Mouse (Mus musculus): ENCODE results near the gene Pa2g4. TPM values are rescaled to one million over a fixed set of nuclear protein-coding genes. Genes with fewer than 3 reads are reported as not detected.
"Not testable (repeated sequence)": the region's sequence is repeated elsewhere in the genome, so short reads cannot be mapped to it uniquely, and the experiment has no call there.

The Pa2g4 gene
- polyA plus RNA-seq, 1 experiment from 2014 or later = 187 TPM

- 89% methylated on average over 6 of the region's 6 CpGs for WGBS
- no peaks in the 10 kb centered on the region for H3K27me3 ChIP-seq (replicated peaks; ENCODE audit: control insufficient read depth, insufficient read depth, low read length)
- no peak overlapping the region for H3K27ac ChIP-seq (ENCODE audit: low read depth, low read length)
- no peak overlapping the region for H3K4me3 ChIP-seq (ENCODE audit: low read depth, low read length)
- peak overlapping the region; percentile 96; the same call in 1 of the 2 replicates for H3K4me2 ChIP-seq (ENCODE audit: low read length)
- peaks cover 11% of the 10 kb centered on the region; the same call in 1 of the 2 replicates for H3K4me1 ChIP-seq (ENCODE audit: control insufficient read depth, insufficient read depth, low read length)
- H3K9ac ChIP-seq (ENCODE audit: low read length) = 0 out of 2 replicates have a peak overlapping the region, but pooled peaks have one; percentile 17
- ATAC-seq = no peak
- no peak for DNase-seq (ENCODE audit: low spot score)
- H3K9me3 ChIP-seq (replicated peaks; ENCODE audit: control insufficient read depth, low read length) = no peaks in the 10 kb centered on the region
- peaks cover 51% of the 10 kb centered on the region for H3K36me3 ChIP-seq (ENCODE audit: control insufficient read depth, insufficient read depth, low read length)
Observed at GRCm38 (mm10) chr10:128563544-128563943, 2.2 kb downstream of the Pa2g4 start.

GRCm38 (mm10) chr10:128556963-128557362 is 8.8 kb downstream of the Pa2g4 start:
- Histone ChIP-seq H3K4me2 (ENCODE audit: low read length) (no peak overlapping the region), H3K4me1 (ENCODE audit: control insufficient read depth, insufficient read depth, low read length) (no peaks in the 10 kb centered on the region), H3K36me3 (ENCODE audit: control insufficient read depth, insufficient read depth, low read length) (peaks cover 52% of the 10 kb centered on the region), H3K27ac (ENCODE audit: low read depth, low read length) (no peak overlapping the region), H3K9ac (ENCODE audit: low read length) (no peak overlapping the region), H3K27me3 (replicated peaks; ENCODE audit: control insufficient read depth, insufficient read depth, low read length) (no peaks in the 10 kb centered on the region), H3K4me3 (ENCODE audit: low read depth, low read length) (no peak overlapping the region), H3K9me3 (replicated peaks; ENCODE audit: control insufficient read depth, low read length) (no peaks in the 10 kb centered on the region)
- ATAC-seq = no peak
- 84% methylated on average over 6 of the region's 6 CpGs for WGBS
- no peak for DNase-seq (ENCODE audit: low spot score)

- H3K27me3 ChIP-seq (replicated peaks; ENCODE audit: control insufficient read depth, insufficient read depth, low read length) = no peaks in the 10 kb centered on the region
- H3K36me3 ChIP-seq (ENCODE audit: control insufficient read depth, insufficient read depth, low read length) = peaks cover 45% of the 10 kb centered on the region
- DNase-seq (ENCODE audit: low spot score) (no peak), ATAC-seq (no peak)
- no peak overlapping the region for H3K4me3 ChIP-seq (ENCODE audit: low read depth, low read length)
- H3K9ac ChIP-seq (ENCODE audit: low read length) = no peak overlapping the region
- H3K27ac ChIP-seq (ENCODE audit: low read depth, low read length) = no peak overlapping the region
- H3K4me1 ChIP-seq (ENCODE audit: control insufficient read depth, insufficient read depth, low read length) = no peaks in the 10 kb centered on the region
- no peaks in the 10 kb centered on the region for H3K9me3 ChIP-seq (replicated peaks; ENCODE audit: control insufficient read depth, low read length)
- H3K4me2 ChIP-seq (ENCODE audit: low read length) = no peak overlapping the region
Observed at GRCm38 (mm10) chr10:128556286-128556685, 9.5 kb downstream of the Pa2g4 start.

GRCm38 (mm10) chr10:128555567-128555966 is 10.2 kb downstream of the Pa2g4 start:
- not testable (repeated sequence) for DNase-seq (ENCODE audit: low spot score); H3K4me1 ChIP-seq (ENCODE audit: control insufficient read depth, insufficient read depth, low read length); H3K4me2 ChIP-seq (ENCODE audit: low read length); H3K27ac ChIP-seq (ENCODE audit: low read depth, low read length); ATAC-seq; H3K9me3 ChIP-seq (replicated peaks; ENCODE audit: control insufficient read depth, low read length); H3K4me3 ChIP-seq (ENCODE audit: low read depth, low read length); H3K9ac ChIP-seq (ENCODE audit: low read length); H3K27me3 ChIP-seq (replicated peaks; ENCODE audit: control insufficient read depth, insufficient read depth, low read length)
- WGBS = 85% methylated on average over 1 of the region's 1 CpGs
- H3K36me3 ChIP-seq (ENCODE audit: control insufficient read depth, insufficient read depth, low read length) = peaks cover 38% of the 10 kb centered on the region

GRCm38 (mm10) chr10:128550144-128550823 is 15.5 kb downstream of the Pa2g4 start:
- H3K36me3 ChIP-seq (ENCODE audit: control insufficient read depth, insufficient read depth, low read length); ATAC-seq; DNase-seq (ENCODE audit: low spot score); H3K4me2 ChIP-seq (ENCODE audit: low read length); H3K4me3 ChIP-seq (ENCODE audit: low read depth, low read length); H3K27me3 ChIP-seq (replicated peaks; ENCODE audit: control insufficient read depth, insufficient read depth, low read length); H3K4me1 ChIP-seq (ENCODE audit: control insufficient read depth, insufficient read depth, low read length); H3K27ac ChIP-seq (ENCODE audit: low read depth, low read length); H3K9me3 ChIP-seq (replicated peaks; ENCODE audit: control insufficient read depth, low read length); H3K9ac ChIP-seq (ENCODE audit: low read length): not testable (repeated sequence)
- WGBS = 93% methylated on average over 11 of the region's 11 CpGs

GRCm38 (mm10) chr10:128549682-128550057 is 16.1 kb downstream of the Pa2g4 start:
- not testable (repeated sequence) for ATAC-seq; H3K9me3 ChIP-seq (replicated peaks; ENCODE audit: control insufficient read depth, low read length); H3K27me3 ChIP-seq (replicated peaks; ENCODE audit: control insufficient read depth, insufficient read depth, low read length); DNase-seq (ENCODE audit: low spot score); H3K4me1 ChIP-seq (ENCODE audit: control insufficient read depth, insufficient read depth, low read length); H3K9ac ChIP-seq (ENCODE audit: low read length)
- H3K4me2 ChIP-seq (ENCODE audit: low read length) = peak overlapping the region; percentile 87; the same call in 1 of the 2 replicates
- H3K36me3 ChIP-seq (ENCODE audit: control insufficient read depth, insufficient read depth, low read length) = peaks cover 13% of the 10 kb centered on the region
- peak overlapping the region; percentile 63; the same call in 1 of the 2 replicates for H3K4me3 ChIP-seq (ENCODE audit: low read depth, low read length)
- WGBS = 68% methylated on average over 6 of the region's 6 CpGs
- H3K27ac ChIP-seq (ENCODE audit: low read depth, low read length) = peak overlapping the region; percentile 29; the same call in 1 of the 2 replicates

GRCm38 (mm10) chr10:128548947-128549681 is 16.7 kb downstream of the Pa2g4 start, which contains the start of gene Rpl41:
TSS of gene Rpl41 (minus strand) at chr10:128549305.
- H3K27ac ChIP-seq (ENCODE audit: low read depth, low read length) = peak within 1 kb of the TSS; percentile 97
- H3K36me3 ChIP-seq (ENCODE audit: control insufficient read depth, insufficient read depth, low read length) = peaks cover 18% of the 10 kb centered on the region
- ATAC-seq (peak; percentile 89), DNase-seq (ENCODE audit: low spot score) (peak; percentile 99)
- H3K9ac ChIP-seq (ENCODE audit: low read length) = peak within 1 kb of the TSS; percentile 92
- peak within 1 kb of the TSS; percentile 63 for H3K4me3 ChIP-seq (ENCODE audit: low read depth, low read length)
- H3K4me1 ChIP-seq (ENCODE audit: control insufficient read depth, insufficient read depth, low read length) = peaks cover 7% of the 10 kb centered on the region; the same call in 1 of the 2 replicates
- H3K4me2 ChIP-seq (ENCODE audit: low read length) = peak within 1 kb of the TSS; percentile 87
- H3K27me3 ChIP-seq (replicated peaks; ENCODE audit: control insufficient read depth, insufficient read depth, low read length) = no peaks in the 10 kb centered on the region
- WGBS = 0% methylated on average over 31 of the region's 31 CpGs
- no peaks in the 10 kb centered on the region for H3K9me3 ChIP-seq (replicated peaks; ENCODE audit: control insufficient read depth, low read length)

GRCm38 (mm10) chr10:128548051-128548791 is 17.6 kb downstream of the Pa2g4 start:
- WGBS = under 1% methylated on average over 20 of the region's 30 CpGs
- peak overlapping the region; percentile 92 for H3K9ac ChIP-seq (ENCODE audit: low read length)
- not testable (repeated sequence) for ATAC-seq; H3K4me1 ChIP-seq (ENCODE audit: control insufficient read depth, insufficient read depth, low read length); H3K9me3 ChIP-seq (replicated peaks; ENCODE audit: control insufficient read depth, low read length); H3K27me3 ChIP-seq (replicated peaks; ENCODE audit: control insufficient read depth, insufficient read depth, low read length); DNase-seq (ENCODE audit: low spot score)
- peak overlapping the region; percentile 97 for H3K27ac ChIP-seq (ENCODE audit: low read depth, low read length)
- peaks cover 27% of the 10 kb centered on the region for H3K36me3 ChIP-seq (ENCODE audit: control insufficient read depth, insufficient read depth, low read length)
- H3K4me2 ChIP-seq (ENCODE audit: low read length) = peak overlapping the region; percentile 87
- peak overlapping the region; percentile 63 for H3K4me3 ChIP-seq (ENCODE audit: low read depth, low read length)

Measured in forebrain, embryonic 14.5 days (tissue).